Mouse (Mus musculus) MEL (cell line): ENCODE measurements around the gene Selenot.

Experiments used
- BHLHE40 ChIP-seq: IDR thresholded peaks from 2 replicates; pipeline ENCODE4 v1.6.1; 2012; ENCODE audit warnings: low read depth, mild to moderate bottlenecking, inconsistent platforms, low read length, improper control_type of control experiment, borderline replicate concordance
- CHD1 ChIP-seq: IDR thresholded peaks from 2 replicates; pipeline ENCODE4 v1.6.1; 2012; ENCODE audit warnings: low read depth, mild to moderate bottlenecking, inconsistent platforms, low read length, improper control_type of control experiment
- CTCF ChIP-seq, 3 experiments: IDR thresholded peaks in 2 of 3; conservative IDR thresholded peaks in 1 of 3; 2 replicates each; pipeline ENCODE4 v1.5.1; 2011 to 2012; ENCODE audit warnings: low read length in 3 of 3, low read depth in 2 of 3, mild to moderate bottlenecking in 2 of 3, improper control_type of control experiment in 1 of 3, inconsistent platforms in 1 of 3, mixed read lengths in 1 of 3, moderate library complexity in 1 of 3; ENCODE audit not compliant: control insufficient read depth in 1 of 3, insufficient read depth in 1 of 3, poor library complexity in 1 of 3, severe bottlenecking in 1 of 3
- EP300 ChIP-seq, 2 experiments: IDR thresholded peaks; 2 replicates each; pipeline ENCODE4 v1.6.1; 2011; ENCODE audit warnings: improper control_type of control experiment in 2 of 2, low read length in 2 of 2, low read depth in 1 of 2, mild to moderate bottlenecking in 1 of 2
- GATA1 ChIP-seq: IDR thresholded peaks from 2 replicates; pipeline ENCODE4 v1.6.1; 2011; ENCODE audit warnings: low read depth, low read length, improper control_type of control experiment
- MXI1 ChIP-seq: IDR thresholded peaks from 2 replicates; pipeline ENCODE4 v1.6.1; 2011; ENCODE audit warnings: mild to moderate bottlenecking, low read depth, low read length, improper control_type of control experiment
- POLR2A ChIP-seq, 2 experiments: IDR thresholded peaks; 2 replicates each; pipeline ENCODE4 v1.6.1; 2011 to 2012; ENCODE audit warnings: low read length in 2 of 2, mild to moderate bottlenecking in 2 of 2, control low read depth in 1 of 2, improper control_type of control experiment in 1 of 2, low read depth in 1 of 2, moderate library complexity in 1 of 2; ENCODE audit not compliant: control insufficient read depth in 1 of 2, insufficient read depth in 1 of 2, poor library complexity in 1 of 2
- ZC3H11A ChIP-seq: IDR thresholded peaks from 2 replicates; pipeline ENCODE4 v1.6.1; 2012; ENCODE audit warnings: low read depth, mild to moderate bottlenecking, inconsistent platforms, low read length, improper control_type of control experiment

GRCm38 (mm10) chr3:58631693-58632092 lies 55.3 kb downstream of the Selenot start:
- TF ChIP-seq POLR2A (IDR thresholded peaks at IDR 0.05; ENCODE audit: control insufficient read depth in 1 of 2, insufficient read depth in 1 of 2, low read depth in 1 of 2, low read length in 2 of 2, poor library complexity in 1 of 2) (no peak), GATA1 (no peak), MXI1 (no peak), CHD1 (no peak), EP300 (IDR thresholded peaks at IDR 0.05; ENCODE audit: low read depth in 1 of 2, low read length in 2 of 2) (no peak), CTCF (IDR thresholded peaks at IDR 0.05 in 2 of 3, conservative IDR thresholded peaks at IDR 0.05 in 1 of 3; ENCODE audit: control insufficient read depth in 1 of 3, insufficient read depth in 1 of 3, low read depth in 2 of 3, low read length in 3 of 3, poor library complexity in 1 of 3, severe bottlenecking in 1 of 3) (no peak), BHLHE40 (no peak), ZC3H11A (no peak)
